Mouse (Mus musculus) intestine, postnatal 0 days (tissue): ENCODE results near the gene Cluh. TPM values are rescaled to one million over a fixed set of nuclear protein-coding genes. Genes with fewer than 3 reads are reported as not detected.

Source experiments
- ATAC-seq: fragments of 200-750 bp; cut with Nextera tagmentation; 2 replicates; pipeline ENCODE4 v1.8.0; 2017; ENCODE audit warnings: mild to moderate bottlenecking, moderate TSS enrichment, moderate library complexity
- H3K27ac ChIP-seq: fragments of 300-500 bp; sonication (generic); 2 replicates; pipeline ENCODE4 v1.5.1; 2014; ENCODE audit warnings: mild to moderate bottlenecking, low read depth, low read length, moderate library complexity
- H3K27me3 ChIP-seq: fragments of 300-500 bp; sonication (generic); replicated peaks from 2 replicates; pipeline ENCODE4 v1.6.1; 2014; ENCODE audit warnings: low read length, mixed read lengths; ENCODE audit not compliant: control insufficient read depth, insufficient read depth
- H3K36me3 ChIP-seq: fragments of 300-500 bp; sonication (generic); 2 replicates; pipeline ENCODE4 v1.6.1; 2014; ENCODE audit warnings: mild to moderate bottlenecking, moderate library complexity; ENCODE audit not compliant: control insufficient read depth, insufficient read depth
- H3K4me1 ChIP-seq: fragments of 300-500 bp; sonication (generic); replicated peaks from 2 replicates; pipeline ENCODE4 v1.6.1; 2014; ENCODE audit warnings: antibody characterized with exemption, low read length, mixed read lengths; ENCODE audit not compliant: control insufficient read depth, insufficient read depth
- H3K4me2 ChIP-seq: fragments of 300-500 bp; sonication (generic); replicated peaks from 2 replicates; pipeline ENCODE4 v1.6.1; 2014; ENCODE audit warnings: low read depth, mild to moderate bottlenecking, moderate library complexity
- H3K4me3 ChIP-seq: fragments of 300-500 bp; sonication (generic); 2 replicates; pipeline ENCODE4 v1.5.1; 2014; ENCODE audit warnings: low read depth, low read length
- H3K9ac ChIP-seq: fragments of 300-500 bp; sonication (generic); 2 replicates; pipeline ENCODE4 v1.6.1; 2014; ENCODE audit warnings: mild to moderate bottlenecking, low read depth, low read length
- H3K9me3 ChIP-seq: fragments of 300-500 bp; sonication (generic); 2 replicates; pipeline ENCODE4 v1.6.1; 2016; ENCODE audit warnings: mixed run types; ENCODE audit not compliant: control insufficient read depth
- CTCF ChIP-seq: sonication (generic); IDR thresholded peaks from 2 replicates; pipeline ENCODE4 v1.5.1; 2016; ENCODE audit warnings: low read depth, mild to moderate bottlenecking, control low read depth, antibody characterized with exemption, moderate library complexity
- WGBS: fragments of 180-500 bp; shearing (Covaris S2); extraction: QIAGEN DNeasy Blood & Tissue Kit; methylation state at CpG from one replicate; pipeline ENCODE4 v1.1.7; 2014; 5-methylcytosine and 5-hydroxymethylcytosine counted together
- polyA plus RNA-seq: library from polyadenylated mRNA; unstranded; fragments of >200 nt; fragmentation: Nextera tagmentation; extraction: Ambion mirVana; gene quantifications from 2 replicates; pipeline ENCODE4 v1.2.1, GENCODE M21; 2015

Gene Cluh
- polyA plus RNA-seq, 1 experiment from 2014 or later: 21.4 TPM

DNA sequence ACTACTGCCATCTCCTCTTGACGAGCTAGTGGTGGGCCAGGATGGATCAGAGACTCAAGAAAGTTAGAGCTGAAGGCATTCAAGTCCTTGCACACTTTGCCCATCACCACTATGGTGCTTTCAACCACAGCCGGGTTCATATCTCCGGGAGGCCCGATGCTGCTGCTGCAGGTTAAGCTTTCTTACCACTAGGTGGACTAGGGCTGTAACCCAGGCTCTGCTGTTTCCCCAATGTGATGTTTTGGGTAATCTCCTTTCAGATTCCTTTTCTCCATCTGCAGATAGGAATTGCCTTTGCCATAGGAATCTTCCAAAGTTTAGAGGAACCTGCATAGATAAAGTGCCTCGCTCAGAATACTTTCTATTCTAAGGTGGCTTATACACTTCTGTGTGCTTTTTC, 33.7 kb upstream of the Cluh start:
- 48% methylated on average over 5 of the region's 5 CpGs for WGBS
- H3K27ac ChIP-seq: no peak overlapping the region
- H3K4me2 ChIP-seq: no peak overlapping the region
- no peaks in the 10 kb centered on the region for H3K36me3 ChIP-seq
- no peaks in the 10 kb centered on the region for H3K4me1 ChIP-seq
- no peak for ATAC-seq
- TF ChIP-seq CTCF: no peak
- H3K27me3 ChIP-seq: peaks cover 44% of the 10 kb centered on the region
- H3K9ac ChIP-seq: no peak overlapping the region
- H3K4me3 ChIP-seq: no peak overlapping the region
- no peaks in the 10 kb centered on the region for H3K9me3 ChIP-seq

DNA sequence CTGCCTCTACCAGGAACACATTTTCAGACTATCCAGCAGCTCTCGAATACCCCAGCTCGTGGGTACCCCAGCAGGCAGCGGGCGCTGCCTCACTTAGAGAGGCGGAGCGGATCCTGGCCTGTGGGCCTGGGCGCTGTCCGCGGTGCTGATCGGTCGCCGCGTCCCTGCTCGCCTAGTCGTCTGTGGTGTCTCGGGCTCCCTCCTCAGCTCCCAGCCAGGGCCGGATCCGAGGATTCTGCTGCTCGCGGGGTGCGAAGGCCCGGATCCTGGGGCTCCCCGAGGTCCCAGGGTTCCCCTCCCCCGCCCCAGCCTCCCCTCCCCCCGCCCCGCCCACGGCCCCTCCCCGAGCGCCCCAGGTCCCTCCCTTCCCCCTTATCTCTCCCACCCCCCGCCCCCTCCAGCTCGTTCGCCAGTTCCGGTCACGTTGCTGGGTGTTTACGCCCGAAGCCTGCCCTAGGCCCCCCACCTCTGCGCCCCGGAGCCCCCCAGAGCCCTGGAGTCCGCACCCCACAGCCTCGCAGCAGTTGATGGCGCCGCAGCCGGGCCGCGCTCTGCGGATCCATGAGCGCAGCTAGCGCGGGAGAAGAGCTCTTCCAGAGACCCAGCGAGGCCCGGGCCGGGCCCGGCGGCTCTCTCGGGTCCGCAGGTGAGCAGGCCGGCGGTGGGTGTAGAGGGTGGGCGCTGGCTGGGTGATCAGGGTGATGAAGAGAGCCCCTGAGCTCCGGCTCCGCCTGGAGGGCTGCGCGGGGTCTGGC, 29.9 kb upstream of the Cluh start, which contains the start of gene Ccdc92b:
Gene Ccdc92b, plus strand, starts transcription at position 405 of the 755 bp plus-strand sequence.
- Histone ChIP-seq H3K9ac (no peak within 1 kb of the TSS), H3K9me3 (no peaks in the 10 kb centered on the region), H3K27me3 (peaks cover 28% of the 10 kb centered on the region), H3K27ac (no peak within 1 kb of the TSS), H3K36me3 (no peaks in the 10 kb centered on the region), H3K4me3 (peak within 1 kb of the TSS; percentile 25), H3K4me2 (peak within 1 kb of the TSS; percentile 54), H3K4me1 (no peaks in the 10 kb centered on the region)
- peak; percentile 62; the same call in 1 of the 2 replicates for ATAC-seq
- 0 out of 2 replicates have a peak, but pooled peaks have one; percentile 17 for TF ChIP-seq CTCF
- WGBS: under 1% methylated on average over 61 of the region's 63 CpGs

DNA sequence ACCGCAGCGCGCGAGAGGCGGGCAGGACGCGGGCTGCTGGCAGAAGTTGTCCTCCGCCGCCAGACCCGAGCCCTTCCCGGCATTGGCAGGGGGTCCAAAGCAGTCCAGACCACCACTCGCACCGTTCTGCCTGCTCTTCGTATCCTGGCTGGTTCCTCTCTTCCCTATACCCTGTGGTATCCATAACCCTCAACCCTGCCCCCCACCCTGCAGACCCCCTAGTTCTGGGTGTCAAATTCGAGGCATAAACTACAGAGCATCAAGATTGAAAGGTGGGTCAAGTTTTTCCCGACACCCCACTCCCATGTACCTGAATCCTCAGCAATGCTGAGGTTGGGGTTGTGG, 29.4 kb upstream of the Cluh start:
- H3K27me3 ChIP-seq: peaks cover 28% of the 10 kb centered on the region
- no peak overlapping the region for H3K27ac ChIP-seq
- H3K9me3 ChIP-seq: no peaks in the 10 kb centered on the region
- WGBS: 5% methylated on average over 16 of the region's 16 CpGs
- H3K9ac ChIP-seq: no peak overlapping the region
- no peak for ATAC-seq
- peak overlapping the region; percentile 25; the same call in 1 of the 2 replicates for H3K4me3 ChIP-seq
- no peaks in the 10 kb centered on the region for H3K36me3 ChIP-seq
- H3K4me1 ChIP-seq: no peaks in the 10 kb centered on the region
- peak overlapping the region; percentile 54; the same call in 1 of the 2 replicates for H3K4me2 ChIP-seq
- no peak for TF ChIP-seq CTCF

DNA sequence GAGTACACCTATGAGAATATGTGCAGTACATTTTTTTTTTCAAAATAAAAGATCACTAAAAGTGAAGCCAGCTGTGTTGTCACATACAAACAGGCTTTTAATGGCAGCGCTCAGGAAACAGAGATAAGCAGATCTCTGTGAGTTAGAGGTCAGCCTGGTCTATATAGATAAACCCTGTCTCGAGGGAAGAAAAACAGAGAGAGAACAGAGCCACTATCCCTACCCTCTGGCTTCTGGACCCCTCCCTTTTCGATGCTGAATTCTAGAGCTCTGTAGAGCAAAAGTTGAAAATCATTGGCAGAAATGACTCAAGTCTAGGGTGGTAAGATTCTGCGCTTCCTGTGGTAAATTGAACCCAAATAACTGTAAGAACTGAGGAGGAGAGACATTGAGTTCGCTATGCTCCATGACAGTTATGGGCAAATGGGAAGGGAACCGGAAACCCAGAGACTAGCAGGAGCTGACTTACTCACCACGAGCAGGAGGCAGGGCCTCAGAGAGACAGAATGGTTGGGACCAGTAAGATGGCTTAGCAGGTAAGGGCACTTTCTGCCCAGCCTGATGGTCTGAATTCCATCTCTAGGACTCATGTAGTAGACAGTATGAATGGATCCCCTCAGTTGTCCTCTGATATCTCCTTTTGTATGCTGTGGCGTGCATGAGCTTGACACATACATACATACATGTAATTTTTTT, 27.2 kb upstream of the Cluh start:
- no peak overlapping the region for H3K27ac ChIP-seq
- no peak overlapping the region for H3K4me3 ChIP-seq
- no peak for ATAC-seq
- 66% methylated on average over 8 of the region's 8 CpGs for WGBS
- H3K9me3 ChIP-seq: no peaks in the 10 kb centered on the region
- no peaks in the 10 kb centered on the region for H3K36me3 ChIP-seq
- H3K9ac ChIP-seq: no peak overlapping the region
- H3K4me1 ChIP-seq: no peaks in the 10 kb centered on the region
- H3K27me3 ChIP-seq: peaks cover 21% of the 10 kb centered on the region
- no peak overlapping the region for H3K4me2 ChIP-seq
- no peak for TF ChIP-seq CTCF

DNA sequence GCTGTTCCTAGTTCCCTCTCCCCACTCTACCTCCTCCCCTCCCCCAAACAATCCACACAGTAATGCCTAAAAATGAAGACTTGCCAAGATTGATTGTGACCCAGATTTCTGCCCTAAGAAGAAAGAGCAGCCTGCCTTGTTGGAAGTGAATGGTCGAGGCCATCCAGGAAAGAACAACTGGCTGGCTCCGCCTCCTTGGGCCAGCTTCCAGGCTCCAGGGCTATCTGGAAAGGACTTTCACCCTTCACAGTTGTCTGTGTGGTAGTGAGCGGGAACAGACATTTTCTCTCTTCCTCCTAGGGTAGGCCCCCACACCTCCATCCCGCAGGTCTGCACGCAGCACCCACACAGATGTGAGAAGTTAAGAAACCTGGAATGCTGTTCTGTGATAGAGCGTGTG, 25.6 kb upstream of the Cluh start:
- TF ChIP-seq CTCF: no peak
- peak; percentile 82 for ATAC-seq
- H3K9me3 ChIP-seq: no peaks in the 10 kb centered on the region
- peaks cover 21% of the 10 kb centered on the region for H3K27me3 ChIP-seq
- no peaks in the 10 kb centered on the region for H3K4me1 ChIP-seq
- no peaks in the 10 kb centered on the region for H3K36me3 ChIP-seq
- H3K9ac ChIP-seq: no peak overlapping the region
- 38% methylated on average over 6 of the region's 6 CpGs for WGBS
- no peak overlapping the region for H3K27ac ChIP-seq
- H3K4me3 ChIP-seq: no peak overlapping the region
- H3K4me2 ChIP-seq: 0 out of 2 replicates have a peak overlapping the region, but pooled peaks have one; percentile 7

DNA sequence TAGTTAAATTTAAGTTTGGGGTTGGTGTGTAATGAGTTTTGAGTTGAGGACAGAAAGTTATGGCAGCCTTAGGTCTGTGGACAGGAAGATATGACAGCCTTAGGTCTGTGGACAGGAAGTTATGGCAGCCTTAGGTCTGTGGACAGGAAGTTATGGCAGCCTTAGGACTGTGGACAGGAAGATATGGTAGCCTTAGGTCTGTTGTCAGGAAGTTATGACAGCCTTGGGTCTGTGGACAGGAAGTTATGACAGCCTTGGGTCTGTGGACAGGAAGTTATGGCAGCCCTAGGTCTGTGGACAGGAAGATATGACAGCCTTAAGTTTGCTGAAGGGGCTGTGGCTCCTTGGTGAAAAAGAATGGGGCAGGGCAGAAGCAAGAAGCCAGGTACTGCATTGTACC, 24.0 kb upstream of the Cluh start:
- Histone ChIP-seq H3K27ac (no peak overlapping the region), H3K4me2 (no peak overlapping the region), H3K4me3 (no peak overlapping the region), H3K9ac (no peak overlapping the region), H3K36me3 (no peaks in the 10 kb centered on the region), H3K27me3 (peaks cover 10% of the 10 kb centered on the region), H3K4me1 (no peaks in the 10 kb centered on the region), H3K9me3 (no peaks in the 10 kb centered on the region)
- TF ChIP-seq CTCF: no peak
- no peak for ATAC-seq
